Mouse (Mus musculus) gastrocnemius, adult 2 months (tissue): ENCODE measurements around the gene Rarg. TPM values are rescaled to one million over a fixed set of nuclear protein-coding genes. Genes with fewer than 3 reads are reported as not detected.

ENCODE experiments used
- DNase-seq: peaks from one replicate; pipeline ENCODE4 v3.0.0; 2022
- H3K27ac ChIP-seq: fragments of 200-600 bp; 2 replicates; pipeline ENCODE4 v1.8.1; 2022; ENCODE audit warnings: mild to moderate bottlenecking
- H3K4me3 ChIP-seq: fragments of 200-600 bp; 2 replicates; pipeline ENCODE4 v1.8.1; 2022; ENCODE audit warnings: mild to moderate bottlenecking, moderate library complexity
- CTCF ChIP-seq: fragments of 200-600 bp; IDR thresholded peaks from 2 replicates; pipeline ENCODE4 v1.8.1; 2022; ENCODE audit warnings: antibody characterized with exemption, mild to moderate bottlenecking, moderate library complexity
- intact Hi-C: fragments of 180-260 bp; cut with DNase I; formaldehyde crosslinking; loops from one replicate; pipeline ENCODE4 v1.15.1; 2025
- total RNA-seq, 2 experiments: library from RNA; stranded (reverse); gene quantifications; 2 replicates each; pipeline ENCODE4 v1.2.3; 2021

Gene Rarg
- total RNA-seq, 2 experiments from 2014 or later = 9.9 to 11.9 TPM

GRCm38 (mm10) chr15:102278726-102279091, 21.4 kb upstream of the Rarg start:
- Histone ChIP-seq H3K27ac (peak overlapping the region; percentile 96), H3K4me3 (peak overlapping the region; percentile 85)
- DNase-seq = no peak
- intact Hi-C loops = loop anchor here (1.0 kb wide), 1 partner anchor 39 kb away; no protein-coding TSS in a partner anchor
- no peak for TF ChIP-seq CTCF

GRCm38 (mm10) chr15:102273982-102274716, 16.8 kb upstream of the Rarg start:
- no peak overlapping the region for H3K27ac ChIP-seq

GRCm38 (mm10) chr15:102271441-102271840, 14.1 kb upstream of the Rarg start:
- Histone ChIP-seq H3K27ac (no peak overlapping the region), H3K4me3 (no peak overlapping the region)
- DNase-seq = no peak
- intact Hi-C loops = no loop called here
- TF ChIP-seq CTCF = no peak

More at GRCm38 (mm10) chr15:102273982-102274716, 16.8 kb upstream of the Rarg start:
- H3K4me3 ChIP-seq = no peak overlapping the region
- TF ChIP-seq CTCF = peak; percentile 22; the same call in 1 of the 2 replicates
- DNase-seq = no peak
- intact Hi-C loops = no loop called here

GRCm38 (mm10) chr15:102270274-102270960, 13.1 kb upstream of the Rarg start, which contains the start of gene Gm9918:
Gm9918 (plus strand) TSS chr15:102270563.
- no peak within 1 kb of the TSS for H3K27ac ChIP-seq
- TF ChIP-seq CTCF = no peak
- no peak within 1 kb of the TSS for H3K4me3 ChIP-seq
- intact Hi-C loops = no loop called here
- no peak for DNase-seq

GRCm38 (mm10) chr15:102265548-102265947, 8.2 kb upstream of the Rarg start:
- H3K4me3 ChIP-seq = no peak overlapping the region
- DNase-seq = no peak
- peak; percentile 22; the same call in 1 of the 2 replicates for TF ChIP-seq CTCF
- H3K27ac ChIP-seq = no peak overlapping the region
- intact Hi-C loops = no loop called here

- Histone ChIP-seq H3K27ac (no peak overlapping the region), H3K4me3 (no peak overlapping the region)
- no peak for TF ChIP-seq CTCF
- intact Hi-C loops = no loop called here
- no peak for DNase-seq
These were observed 5.7 kb upstream of the Rarg start for GRCm38 (mm10) chr15:102263037-102263436.

- intact Hi-C loops = no loop called here
- no peak overlapping the region for H3K4me3 ChIP-seq
- TF ChIP-seq CTCF = no peak
- DNase-seq = no peak
- no peak overlapping the region for H3K27ac ChIP-seq
These were observed 5.3 kb upstream of the Rarg start for GRCm38 (mm10) chr15:102262582-102262981.

- peak; percentile 34 for DNase-seq
- intact Hi-C loops = no loop called here
- Histone ChIP-seq H3K27ac (peak overlapping the region; percentile 88), H3K4me3 (peak overlapping the region; percentile 72)
- TF ChIP-seq CTCF = no peak
These were observed 1.4 kb upstream of the Rarg start for GRCm38 (mm10) chr15:102258581-102259253.

- TF ChIP-seq CTCF = no peak
- Histone ChIP-seq H3K4me3 (peak overlapping the region; percentile 72), H3K27ac (peak overlapping the region; percentile 88)
- intact Hi-C loops = no loop called here
- DNase-seq = peak; percentile 78
These were observed 756 bp upstream of the Rarg start for GRCm38 (mm10) chr15:102258076-102258470.

- DNase-seq = no peak
- intact Hi-C loops = no loop called here
- TF ChIP-seq CTCF = no peak
- Histone ChIP-seq H3K27ac (peak overlapping the region; percentile 88), H3K4me3 (peak overlapping the region; percentile 72)
These were observed 701 bp downstream of the Rarg start for GRCm38 (mm10) chr15:102256431-102257201.

GRCm38 (mm10) chr15:102255547-102256255, 1.6 kb downstream of the Rarg start:
- TF ChIP-seq CTCF = no peak
- peak overlapping the region; percentile 88 for H3K27ac ChIP-seq
- no peak for DNase-seq
- intact Hi-C loops = no loop called here
- peak overlapping the region; percentile 72 for H3K4me3 ChIP-seq

GRCm38 (mm10) chr15:102250521-102250920, 6.8 kb downstream of the Rarg start:
- DNase-seq = no peak
- Histone ChIP-seq H3K27ac (no peak overlapping the region), H3K4me3 (no peak overlapping the region)
- TF ChIP-seq CTCF = no peak
- intact Hi-C loops = no loop called here
